Mouse (Mus musculus) heart, postnatal 10 days (tissue): ENCODE results near the gene Dclk2. TPM values are rescaled to one million over a fixed set of nuclear protein-coding genes. Genes with fewer than 3 reads are reported as not detected.
A peak's percentile ranks its signal among the peaks of the same experiment; 100 is the strongest.

Source experiments
- DNase-seq, 2 experiments: peaks; one replicate each; pipeline ENCODE4 v3.0.0; 2021
- intact Hi-C: fragments of 180-260 bp; cut with DNase I; formaldehyde crosslinking; loops from one replicate; pipeline ENCODE4 v1.15.1; 2025
- total RNA-seq, 2 experiments: library from RNA; stranded (reverse); gene quantifications; 2 replicates each; pipeline ENCODE4 v1.2.3; 2021

The Dclk2 gene
- total RNA-seq, 2 experiments from 2014 or later: 5.0 to 5.3 TPM

DNA sequence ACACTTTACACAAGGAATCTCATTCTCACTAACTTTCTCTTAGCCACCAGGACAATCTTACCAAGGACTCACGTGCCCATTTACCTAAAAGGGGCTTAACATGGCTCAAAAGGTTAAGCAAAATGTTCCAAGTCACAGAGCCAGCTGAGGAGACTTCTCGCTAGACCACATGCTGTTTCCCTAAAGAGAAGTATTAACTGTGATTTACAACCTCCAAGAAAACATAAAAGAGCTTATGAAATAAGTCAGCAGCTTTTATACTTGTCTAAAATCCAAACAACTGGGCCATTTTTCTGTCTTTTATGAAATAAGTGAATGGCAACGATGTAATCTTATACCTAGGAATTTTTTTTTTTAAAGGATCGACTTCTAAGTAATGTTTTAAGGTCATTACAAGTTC, 74.6 kb downstream of the Dclk2 start:
- intact Hi-C loops: no loop called here
- DNase-seq: no peak

DNA sequence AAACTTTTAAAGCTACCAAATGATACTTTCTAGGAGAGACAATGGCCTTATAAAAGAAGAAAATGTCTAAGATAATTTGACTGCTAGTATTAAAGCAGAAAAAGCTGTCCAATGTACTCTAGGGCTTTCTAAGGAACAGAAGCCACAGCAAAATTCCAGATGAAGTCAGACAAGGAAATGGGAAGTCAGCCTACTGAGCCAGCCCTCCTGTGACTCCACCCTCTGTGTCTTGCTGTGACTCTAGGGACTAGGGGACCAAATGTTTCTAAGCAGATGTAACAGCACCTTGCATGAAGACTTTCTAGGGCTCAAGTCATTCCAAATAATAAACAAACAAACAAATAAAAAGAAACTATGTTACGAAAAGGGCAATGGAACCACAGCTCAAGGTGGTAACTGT, 75.1 kb downstream of the Dclk2 start:
- peak; percentile 26 to 30 for DNase-seq
- intact Hi-C loops: no loop called here

DNA sequence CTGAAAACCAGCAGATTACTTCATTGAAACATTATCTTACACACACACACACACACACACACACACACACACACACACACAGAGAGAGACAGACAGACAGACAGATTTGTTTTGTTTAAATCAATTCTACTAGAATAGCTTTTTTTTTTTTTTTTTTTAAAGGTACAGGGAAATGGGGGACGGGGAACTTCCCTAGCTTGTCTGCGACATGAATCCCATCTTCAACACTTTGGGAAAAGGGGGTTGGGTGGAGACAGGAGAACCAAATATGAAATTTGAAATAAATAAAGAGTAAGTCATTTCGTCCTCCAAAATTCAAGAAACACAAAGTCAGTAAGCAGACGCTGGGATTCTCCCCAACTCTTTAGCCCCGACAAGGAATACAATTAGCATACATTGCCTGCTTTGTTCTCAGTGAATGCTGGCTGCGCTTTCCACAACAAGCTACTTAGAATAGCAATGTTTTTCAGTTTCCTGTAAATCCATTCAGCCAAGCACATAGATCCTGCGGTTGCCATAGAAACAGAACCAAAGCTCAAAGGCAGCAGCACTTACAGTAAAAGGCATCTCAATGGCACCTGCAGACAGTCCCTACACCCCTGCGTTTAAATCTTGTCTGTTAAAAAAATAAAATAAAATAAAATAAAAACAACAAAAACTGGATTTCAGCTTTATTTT, 75.7 kb downstream of the Dclk2 start:
- no peak for DNase-seq
- intact Hi-C loops: no loop called here

DNA sequence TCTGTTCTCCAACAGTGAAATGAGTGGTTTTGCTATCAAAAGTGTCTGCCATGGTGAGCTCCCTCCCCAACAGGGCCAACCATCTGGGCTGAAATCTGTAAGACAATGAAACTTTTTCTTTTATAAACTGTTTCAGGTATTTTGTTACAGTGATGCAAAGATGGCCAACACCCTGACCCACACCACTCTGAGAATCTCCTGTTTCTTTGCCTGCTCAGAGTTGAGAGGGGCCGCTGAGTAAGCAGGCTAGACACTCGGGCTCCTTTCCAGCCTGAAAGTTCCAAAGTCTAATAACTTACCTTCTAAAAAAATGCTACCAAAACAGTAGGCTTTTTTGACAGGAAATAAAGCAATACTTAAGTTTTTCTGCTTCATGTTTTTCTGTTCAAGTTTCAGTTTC, 78.2 kb downstream of the Dclk2 start:
- no peak for DNase-seq
- intact Hi-C loops: no loop called here

DNA sequence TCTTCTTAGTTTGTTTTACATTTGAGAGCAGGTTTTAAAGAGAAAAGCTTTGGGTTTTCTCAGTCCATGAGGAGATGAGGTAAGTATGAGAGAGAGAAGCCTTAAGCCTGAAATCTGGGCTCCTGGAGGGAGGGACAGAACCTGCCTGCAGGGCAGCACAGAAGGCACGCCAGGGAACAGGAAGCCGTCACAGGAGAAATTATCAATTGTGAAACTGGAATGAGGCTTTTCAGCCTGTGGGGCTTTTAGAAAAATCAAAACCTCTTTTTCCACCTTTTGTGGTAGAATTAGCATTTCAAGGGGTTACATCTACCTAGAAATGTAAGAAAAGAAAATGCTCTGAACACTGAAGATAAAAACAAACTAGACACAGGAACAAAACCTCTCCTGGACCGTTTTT, 81.0 kb downstream of the Dclk2 start:
- intact Hi-C loops: no loop called here
- no peak for DNase-seq

DNA sequence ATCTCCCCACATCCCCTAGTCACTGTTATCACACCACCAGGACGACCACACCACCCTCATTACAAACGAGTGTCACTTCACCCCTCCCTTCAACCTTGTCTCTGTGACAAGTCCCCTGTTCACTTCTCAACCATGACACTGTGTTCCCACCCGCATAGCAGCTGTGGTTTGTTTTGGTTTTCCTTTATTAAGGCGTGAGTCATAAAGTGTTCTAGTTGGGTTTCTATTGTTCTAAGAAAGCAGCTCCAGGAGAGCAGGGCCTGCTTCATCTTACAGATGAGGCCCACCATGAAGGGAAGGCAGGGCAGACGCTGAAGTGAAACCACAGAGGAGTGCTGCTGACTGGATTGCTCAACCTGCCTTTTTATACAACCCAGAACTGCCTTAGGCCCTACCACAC, 83.3 kb downstream of the Dclk2 start:
- DNase-seq: no peak
- intact Hi-C loops: no loop called here

DNA sequence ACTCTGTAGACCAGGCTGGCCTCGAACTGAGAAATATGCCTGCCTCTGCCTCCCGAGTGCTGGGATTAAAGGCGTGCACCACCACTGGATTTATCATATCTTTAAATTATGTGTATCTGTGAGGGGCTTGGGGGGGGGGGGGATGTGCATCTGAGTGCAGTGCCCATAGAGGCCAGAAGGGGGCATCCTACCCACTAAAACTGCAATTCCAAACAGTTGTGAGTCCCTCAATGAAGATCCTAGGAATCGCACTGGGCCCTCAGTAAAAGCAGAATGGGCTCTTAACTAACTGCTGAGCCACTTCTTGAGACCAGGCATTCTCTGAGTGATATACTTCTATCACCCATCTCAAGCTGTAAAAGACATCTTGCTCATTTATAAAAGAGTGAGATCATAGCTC, 85.5 kb downstream of the Dclk2 start:
- no peak for DNase-seq
- intact Hi-C loops: loop anchor here (2.0 kb wide), 1 partner anchor 142 kb away; no protein-coding TSS in a partner anchor

DNA sequence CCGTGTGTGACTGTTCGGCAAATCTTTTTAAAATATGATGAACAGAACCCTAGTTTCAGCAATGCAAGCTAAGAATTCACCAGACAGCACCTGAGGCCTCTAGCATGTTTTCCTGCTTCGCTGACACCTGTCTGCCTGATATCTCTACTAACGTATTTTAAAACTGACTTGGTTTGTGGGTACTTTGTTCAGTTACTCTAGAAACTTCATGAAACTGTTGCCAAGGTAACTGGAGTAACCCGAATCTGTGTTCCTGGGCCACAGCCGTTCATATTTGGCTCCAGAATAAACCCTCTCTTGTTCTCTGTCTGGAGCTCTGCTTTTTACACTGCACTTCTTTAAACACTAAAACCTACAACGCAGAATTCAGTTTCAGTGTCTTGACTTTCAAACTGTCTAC, 86.3 kb downstream of the Dclk2 start:
- no peak for DNase-seq
- intact Hi-C loops: loop anchor here (2.0 kb wide), 1 partner anchor 142 kb away; no protein-coding TSS in a partner anchor

DNA sequence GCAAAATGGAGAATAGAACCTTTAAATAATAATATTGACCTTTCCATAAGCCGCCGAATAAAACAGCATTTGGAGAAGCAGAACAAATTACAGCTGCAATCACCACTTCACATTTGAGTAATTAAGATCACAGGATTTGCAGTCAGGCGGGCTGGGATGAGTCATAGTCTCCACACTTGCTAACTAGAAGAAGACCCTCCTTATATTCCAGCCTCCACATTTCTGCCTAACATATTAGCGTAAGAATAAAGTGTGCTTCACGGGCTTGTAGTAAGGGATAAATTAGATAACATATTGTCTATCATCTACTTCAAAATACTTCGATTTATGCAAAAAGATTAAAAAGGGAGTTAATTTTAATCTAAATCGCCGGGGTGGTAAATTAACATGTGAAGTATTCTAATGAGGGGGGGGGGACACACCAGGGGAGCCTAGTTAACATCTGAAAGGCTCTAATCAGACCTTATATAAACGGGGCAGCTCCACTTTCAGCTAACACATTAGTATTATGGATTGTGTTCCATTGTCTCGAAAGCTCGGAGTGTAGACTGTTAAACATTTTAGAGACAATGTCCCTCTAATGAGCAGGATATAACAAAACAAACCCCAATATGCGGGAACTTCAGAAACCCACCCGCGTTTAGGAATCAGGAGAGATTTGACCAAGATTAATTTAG, 87.9 kb downstream of the Dclk2 start:
- no peak for DNase-seq
- intact Hi-C loops: no loop called here

DNA sequence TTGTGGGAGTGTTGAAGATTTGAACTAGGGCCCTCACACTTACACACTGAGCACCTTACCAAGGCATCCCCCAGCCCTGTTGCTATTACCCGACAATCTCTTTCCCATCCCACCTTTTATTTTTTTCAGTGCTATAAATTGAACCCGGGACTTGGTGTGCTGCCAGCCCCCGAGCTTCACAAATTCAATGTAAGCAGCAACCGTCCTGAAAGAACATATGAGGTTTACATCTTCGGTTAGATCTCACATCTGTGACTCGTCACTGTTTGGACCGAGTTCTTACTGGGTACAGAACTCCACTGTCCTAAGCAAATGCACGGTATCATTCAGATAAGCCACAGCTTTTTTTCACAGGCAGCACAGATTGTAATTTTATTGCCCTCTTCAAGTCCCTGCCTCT, 88.5 kb downstream of the Dclk2 start:
- intact Hi-C loops: no loop called here
- no peak for DNase-seq

DNA sequence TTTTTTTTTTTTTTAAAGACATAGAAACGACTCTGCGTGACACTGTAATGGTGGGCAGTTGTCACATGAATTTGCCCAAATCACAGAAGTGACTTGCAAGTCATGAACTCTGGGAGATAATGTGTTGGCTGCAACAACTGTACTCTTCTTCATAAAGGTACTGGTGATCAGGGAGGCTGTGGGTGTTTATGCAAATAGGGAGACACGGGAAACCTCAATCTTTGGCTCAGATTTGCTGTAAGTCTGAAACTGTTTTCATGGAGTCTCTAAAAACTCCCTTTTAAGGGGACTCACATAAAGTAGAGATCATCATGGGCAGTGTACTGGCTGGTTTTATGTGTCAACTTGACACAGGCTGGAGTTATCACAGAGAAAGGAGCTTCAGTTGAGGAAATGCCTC, 93.1 kb downstream of the Dclk2 start:
- intact Hi-C loops: no loop called here

DNA sequence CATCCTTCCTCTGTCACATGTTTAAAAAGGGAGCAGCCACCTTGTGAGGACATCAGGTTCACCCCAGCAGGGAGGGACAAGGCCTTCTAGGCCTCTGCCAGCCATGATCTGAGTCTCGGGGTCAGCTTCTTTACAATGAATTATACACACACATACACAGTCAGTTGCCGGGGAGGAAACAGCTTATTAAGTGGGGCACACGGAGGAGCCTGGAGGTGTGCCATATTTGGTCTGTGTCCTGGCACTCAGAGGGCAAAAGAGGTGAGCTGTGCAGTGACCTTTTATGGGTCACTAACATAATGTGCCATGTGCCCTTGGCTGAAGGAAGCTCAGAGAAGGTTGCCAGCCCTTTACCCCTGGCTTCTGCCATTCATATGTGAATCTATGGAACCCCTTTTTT, 99.3 kb downstream of the Dclk2 start:
- no peak for DNase-seq
- intact Hi-C loops: no loop called here

More for the DNA sequence above, 93.1 kb downstream of the Dclk2 start:
- DNase-seq: no peak

DNA sequence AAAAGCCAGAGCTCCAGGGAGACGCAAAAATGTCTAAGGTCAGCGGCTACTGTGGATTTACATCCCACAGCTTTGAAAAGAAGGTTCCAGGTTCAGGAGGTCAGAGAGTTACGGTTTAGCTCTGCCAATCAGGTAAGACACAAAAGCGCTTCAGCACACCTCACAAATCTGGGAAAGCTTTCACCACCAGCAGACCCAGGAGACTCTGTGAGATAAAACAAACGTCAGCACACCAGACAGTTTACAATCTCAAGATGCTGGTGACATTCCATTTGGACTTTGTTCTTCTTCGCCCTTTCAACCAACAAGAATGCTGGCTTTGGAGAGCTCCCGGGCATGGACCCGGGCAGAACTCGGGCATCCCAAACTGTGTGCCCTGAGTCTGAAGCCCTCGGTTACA, 100.3 kb downstream of the Dclk2 start:
- no peak for DNase-seq
- intact Hi-C loops: no loop called here

DNA sequence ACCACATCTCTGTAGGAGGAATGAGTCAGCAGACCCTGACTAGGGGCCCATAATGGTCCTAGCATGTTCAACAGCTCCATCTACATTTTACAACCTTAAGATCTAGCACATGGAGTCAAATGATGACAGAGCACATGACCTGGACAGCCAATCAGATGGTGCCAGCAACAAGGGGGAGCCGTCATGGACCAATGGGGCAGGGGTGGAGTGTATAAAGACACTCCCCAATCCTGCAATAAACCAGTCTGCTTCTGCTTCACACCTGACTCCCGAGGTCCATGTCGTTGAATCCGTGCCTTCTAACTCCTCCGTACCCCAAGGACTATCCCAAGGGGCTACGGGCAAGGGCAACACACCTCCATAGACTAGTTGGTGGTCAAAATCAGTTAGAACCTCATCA, 101.3 kb downstream of the Dclk2 start:
- DNase-seq: no peak
- intact Hi-C loops: no loop called here

DNA sequence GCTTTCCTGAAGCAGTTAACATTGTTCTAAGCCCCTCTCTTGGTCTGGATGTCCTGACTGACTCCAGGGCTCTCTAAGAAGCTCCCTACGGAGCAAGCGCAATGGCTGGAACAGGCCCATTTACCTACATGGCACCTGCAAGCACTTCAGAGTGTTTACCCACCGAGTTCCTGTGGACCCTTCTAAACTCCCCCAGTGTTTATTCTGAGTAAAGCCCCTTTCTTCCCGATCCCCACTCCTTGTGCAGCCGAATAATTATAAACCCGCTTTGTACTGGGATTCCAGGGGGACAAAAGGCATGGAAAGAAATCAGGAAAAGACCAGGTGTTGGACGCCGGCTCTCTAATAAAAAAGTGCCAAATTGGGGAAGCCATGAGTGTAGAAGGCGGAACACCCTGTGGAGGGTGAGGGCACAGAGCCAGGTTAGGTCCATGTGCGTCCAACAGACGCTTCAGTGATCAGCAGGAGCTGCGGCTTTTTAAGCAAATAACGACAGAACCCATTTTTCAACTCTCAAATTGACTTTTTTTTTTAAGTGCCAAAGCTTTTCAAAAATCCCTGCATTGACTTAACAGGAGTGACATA, 102.6 kb downstream of the Dclk2 start:
- intact Hi-C loops: no loop called here
- no peak for DNase-seq

DNA sequence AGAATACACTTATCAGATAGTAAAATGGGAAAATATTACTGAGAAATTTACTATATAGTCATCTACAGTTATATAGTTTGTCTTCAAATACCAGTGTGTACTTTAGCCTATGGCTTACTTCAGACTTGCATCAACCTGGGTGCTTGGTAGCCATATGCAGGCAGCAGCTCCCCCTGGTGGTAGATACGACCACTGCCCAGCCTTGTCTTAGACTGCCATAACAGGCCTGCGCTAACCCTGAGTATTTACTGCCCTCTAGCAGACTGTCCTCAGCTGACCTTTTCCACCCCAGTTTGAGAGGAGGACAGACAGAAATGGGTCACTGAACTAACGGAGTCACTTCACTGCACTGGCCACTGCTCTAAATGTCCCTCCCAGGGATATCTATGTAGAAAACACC, 108.0 kb downstream of the Dclk2 start:
- peak; percentile 89 to 90 for DNase-seq
- intact Hi-C loops: loop anchor here (1.0 to 5.0 kb wide), 2 partner anchors 24 to 485 kb away; no protein-coding TSS in a partner anchor

DNA sequence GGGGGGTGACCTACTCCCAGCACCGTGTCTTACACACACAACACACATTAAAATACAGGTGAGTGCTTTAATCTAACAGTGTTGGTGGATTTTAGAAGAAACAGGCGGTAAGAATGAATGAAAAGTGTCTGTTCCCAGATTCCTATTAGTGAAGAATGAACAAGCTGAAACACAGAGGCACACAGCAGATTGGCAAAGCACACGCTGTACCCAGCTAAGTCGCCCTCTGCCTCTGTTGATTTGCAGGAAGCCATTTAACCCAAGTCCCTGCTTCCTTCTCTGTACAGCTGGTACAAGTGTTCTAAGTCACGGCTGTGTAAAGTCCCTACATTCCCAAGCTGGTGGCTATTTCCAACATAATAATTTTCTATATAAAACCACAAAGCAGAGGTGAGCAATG, 109.7 kb downstream of the Dclk2 start:
- intact Hi-C loops: loop anchor here (5.0 kb wide), 1 partner anchor 484 kb away; no protein-coding TSS in a partner anchor

DNA sequence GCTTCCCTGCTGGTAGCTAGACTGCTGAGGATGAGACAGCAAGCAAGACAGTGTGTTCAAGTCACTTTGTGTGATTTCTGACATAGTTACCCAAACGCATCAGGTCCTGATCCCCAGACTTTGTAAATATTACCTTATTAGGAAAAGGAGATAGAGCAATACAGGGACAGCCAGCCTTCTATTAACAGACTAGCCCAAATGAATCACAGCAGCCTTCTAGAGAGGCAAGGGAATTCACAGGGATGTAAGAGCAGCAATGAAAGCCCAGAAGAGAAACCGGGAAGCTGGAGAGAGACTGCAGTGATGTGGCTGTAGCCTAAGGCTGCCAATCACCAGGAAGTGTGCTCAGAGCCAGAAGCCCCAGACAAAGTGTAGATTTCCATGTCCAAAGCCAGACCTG, 111.0 kb downstream of the Dclk2 start:
- intact Hi-C loops: loop anchor here (5.0 kb wide), 1 partner anchor 482 kb away; no protein-coding TSS in a partner anchor

More for the DNA sequence above, 109.7 kb downstream of the Dclk2 start:
- no peak for DNase-seq

DNA sequence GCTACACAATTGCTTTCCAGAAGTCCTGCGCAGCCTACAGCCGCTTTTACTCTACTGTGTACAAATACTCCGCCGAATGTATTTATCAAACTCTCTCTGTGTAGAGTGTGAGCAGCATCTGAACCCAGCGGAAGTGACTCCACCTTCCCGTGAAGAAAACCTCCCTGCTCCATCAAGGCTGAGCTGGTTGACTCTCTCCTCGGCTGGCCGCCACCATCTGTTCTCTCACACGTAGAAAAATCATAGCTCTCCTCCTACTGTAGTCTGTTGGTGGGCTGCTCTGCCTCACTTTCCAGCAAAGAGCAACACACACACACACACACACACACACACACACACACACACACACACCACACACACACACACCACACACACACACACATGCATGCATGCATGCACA, 111.5 kb downstream of the Dclk2 start:
- intact Hi-C loops: no loop called here
- DNase-seq: no peak

More for the DNA sequence above, 111.0 kb downstream of the Dclk2 start:
- DNase-seq: no peak

DNA sequence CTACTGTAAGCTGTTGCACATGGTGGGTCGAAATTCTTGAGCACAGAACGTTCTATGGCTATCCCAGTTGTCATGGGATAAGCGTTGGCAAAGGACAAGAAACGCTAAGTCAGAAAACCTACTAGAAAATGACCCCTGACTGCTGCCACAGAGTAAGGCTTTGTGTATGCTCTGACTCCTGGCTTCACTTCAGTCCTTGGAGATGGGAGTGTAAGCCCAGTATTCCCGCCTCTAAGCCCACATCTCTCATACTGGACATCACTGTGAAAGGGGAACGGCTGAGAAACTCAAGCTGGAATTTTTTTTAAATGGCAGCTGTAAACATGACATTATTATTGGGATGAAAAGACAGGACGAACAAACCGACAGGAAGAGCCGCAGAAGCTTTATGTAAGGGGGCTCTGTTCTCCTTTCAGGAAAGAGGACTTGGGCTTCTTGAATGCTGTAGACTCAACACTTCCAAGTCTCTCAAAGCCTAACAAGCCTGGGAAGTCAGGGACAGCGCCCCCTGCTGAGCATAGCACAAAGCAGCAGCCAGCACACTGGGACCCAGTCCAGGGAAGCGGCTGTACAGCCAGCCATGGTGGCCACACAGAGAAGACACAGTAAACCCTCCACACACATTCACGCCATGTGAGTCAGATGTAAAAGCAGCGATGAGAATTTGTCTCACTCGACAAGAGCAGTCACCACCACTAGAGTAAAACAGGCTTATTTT, 112.7 kb downstream of the Dclk2 start:
- intact Hi-C loops: no loop called here
- DNase-seq: peak; percentile 30 to 42

DNA sequence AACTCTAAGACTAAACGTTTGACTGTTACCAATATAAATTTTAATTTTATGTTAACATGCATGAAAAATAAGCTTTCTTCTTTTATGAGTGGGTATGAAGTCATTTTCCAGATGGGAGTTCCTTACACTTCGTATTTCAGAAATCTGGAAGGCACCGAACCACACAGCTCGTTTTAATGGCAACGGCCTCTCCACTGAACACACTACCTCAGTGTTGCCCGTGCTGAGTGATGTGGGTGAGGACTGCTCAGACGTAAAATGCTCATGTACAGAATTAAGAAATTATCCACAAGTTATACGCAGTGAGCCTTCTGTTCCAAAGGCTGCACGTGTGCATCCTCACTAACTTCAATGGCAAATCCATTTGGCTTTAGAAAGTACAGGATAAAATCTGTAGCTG, 113.8 kb downstream of the Dclk2 start:
- intact Hi-C loops: no loop called here
- DNase-seq: no peak
